Mouse (Mus musculus) neural tube, embryonic 11.5 days (tissue): Measurements from ENCODE around the gene Ift122. TPM values are rescaled to one million over a fixed set of nuclear protein-coding genes. Genes with fewer than 3 reads are reported as not detected.

Experiments used
- ATAC-seq: fragments of 200-750 bp; cut with Nextera tagmentation; 2 replicates; pipeline ENCODE4 v1.8.0; 2017; ENCODE audit warnings: moderate number of reproducible peaks, mild to moderate bottlenecking, moderate TSS enrichment, moderate library complexity; ENCODE audit not compliant: insufficient read depth, low FRiP score, low TSS enrichment
- DNase-seq: peaks from one replicate; pipeline ENCODE4 v3.0.0-alpha.2; 2015; ENCODE audit warnings: low spot score
- H3K27ac ChIP-seq: fragments of 300-500 bp; sonication (generic); 2 replicates; pipeline ENCODE4 v1.5.1; 2014; ENCODE audit warnings: low read depth, mild to moderate bottlenecking, low read length
- H3K27me3 ChIP-seq: fragments of 300-500 bp; sonication (generic); 2 replicates; pipeline ENCODE4 v1.6.1; 2014; ENCODE audit warnings: mild to moderate bottlenecking, low read length, mixed read lengths; ENCODE audit not compliant: control insufficient read depth, insufficient read depth
- H3K36me3 ChIP-seq: fragments of 300-500 bp; sonication (generic); 2 replicates; pipeline ENCODE4 v1.6.1; 2014; ENCODE audit warnings: mild to moderate bottlenecking, low read length, moderate library complexity, mixed read lengths; ENCODE audit not compliant: control insufficient read depth, insufficient read depth
- H3K4me1 ChIP-seq: fragments of 300-500 bp; sonication (generic); 2 replicates; pipeline ENCODE4 v1.6.1; 2014; ENCODE audit warnings: low read length, mixed read lengths; ENCODE audit not compliant: control insufficient read depth, insufficient read depth
- H3K4me2 ChIP-seq: fragments of 300-500 bp; sonication (generic); 2 replicates; pipeline ENCODE4 v1.6.1; 2014; ENCODE audit warnings: low read depth, mild to moderate bottlenecking, moderate library complexity
- H3K4me3 ChIP-seq: fragments of 300-500 bp; sonication (generic); 2 replicates; pipeline ENCODE4 v1.5.1; 2014; ENCODE audit warnings: low read depth, low read length
- H3K9ac ChIP-seq: fragments of 300-500 bp; sonication (generic); 2 replicates; pipeline ENCODE4 v1.6.1; 2014; ENCODE audit warnings: mild to moderate bottlenecking, low read length
- H3K9me3 ChIP-seq: fragments of 300-500 bp; sonication (generic); 2 replicates; pipeline ENCODE4 v1.6.1; 2016; ENCODE audit warnings: low read length; ENCODE audit not compliant: control insufficient read depth
- WGBS: fragments of 180-500 bp; shearing (Covaris S2); extraction: QIAGEN DNeasy Blood & Tissue Kit; methylation state at CpG from one replicate; pipeline ENCODE4 v1.1.7; 2014; 5-methylcytosine and 5-hydroxymethylcytosine counted together
- polyA plus RNA-seq: library from polyadenylated mRNA; unstranded; fragments of >200 nt; fragmentation: Nextera tagmentation; extraction: Ambion mirVana; gene quantifications from 2 replicates; pipeline ENCODE4 v1.2.1, GENCODE M21; 2014

The Ift122 gene
- polyA plus RNA-seq, 1 experiment from 2014 or later = 31.6 TPM

- Histone ChIP-seq H3K36me3 (no peaks in the 10 kb centered on the region), H3K9ac (no peak overlapping the region), H3K4me1 (peaks cover 6% of the 10 kb centered on the region), H3K27ac (no peak overlapping the region), H3K4me2 (no peak overlapping the region), H3K4me3 (no peak overlapping the region), H3K27me3 (no peaks in the 10 kb centered on the region), H3K9me3 (no peaks in the 10 kb centered on the region)
- 89% methylated on average over 3 of the region's 3 CpGs for WGBS
- DNase-seq (no peak), ATAC-seq (no peak)
These were observed 108.5 kb downstream of the Ift122 start for GRCm38 (mm10) chr6:115961743-115962142.

- Histone ChIP-seq H3K27me3 (no peaks in the 10 kb centered on the region), H3K36me3 (no peaks in the 10 kb centered on the region), H3K27ac (no peak overlapping the region), H3K4me3 (no peak overlapping the region), H3K9ac (no peak overlapping the region), H3K4me2 (no peak overlapping the region), H3K9me3 (no peaks in the 10 kb centered on the region), H3K4me1 (peaks cover 3% of the 10 kb centered on the region)
- peak; percentile 45 for DNase-seq
- ATAC-seq = no peak
- 33% methylated on average over 23 of the region's 23 CpGs for WGBS
These were observed 109.3 kb downstream of the Ift122 start for GRCm38 (mm10) chr6:115962439-115963085.

- Histone ChIP-seq H3K27ac (no peak overlapping the region), H3K27me3 (no peaks in the 10 kb centered on the region), H3K4me2 (no peak overlapping the region), H3K9ac (no peak overlapping the region), H3K4me1 (no peaks in the 10 kb centered on the region), H3K36me3 (no peaks in the 10 kb centered on the region), H3K9me3 (no peaks in the 10 kb centered on the region), H3K4me3 (no peak overlapping the region)
- WGBS = 84% methylated on average over 9 of the region's 9 CpGs
- DNase-seq = no peak
- ATAC-seq = no peak
These were observed 110.4 kb downstream of the Ift122 start for GRCm38 (mm10) chr6:115963656-115964055.

- Histone ChIP-seq H3K9me3 (no peaks in the 10 kb centered on the region), H3K4me3 (no peak overlapping the region), H3K36me3 (no peaks in the 10 kb centered on the region), H3K27me3 (no peaks in the 10 kb centered on the region), H3K27ac (no peak overlapping the region), H3K4me2 (no peak overlapping the region), H3K4me1 (no peaks in the 10 kb centered on the region), H3K9ac (no peak overlapping the region)
- WGBS = 92% methylated on average over 19 of the region's 19 CpGs
- no peak for ATAC-seq
- DNase-seq = no peak
These were observed 113.1 kb downstream of the Ift122 start for GRCm38 (mm10) chr6:115966227-115966966.

GRCm38 (mm10) chr6:115967291-115967880, 114.1 kb downstream of the Ift122 start:
- H3K4me1 ChIP-seq = no peaks in the 10 kb centered on the region
- DNase-seq (no peak), ATAC-seq (no peak)
- no peak overlapping the region for H3K4me3 ChIP-seq
- no peaks in the 10 kb centered on the region for H3K36me3 ChIP-seq
- 96% methylated on average over 15 of the region's 15 CpGs for WGBS
- H3K9me3 ChIP-seq = no peaks in the 10 kb centered on the region
- no peak overlapping the region for H3K4me2 ChIP-seq
- no peak overlapping the region for H3K9ac ChIP-seq
- H3K27ac ChIP-seq = no peak overlapping the region
- H3K27me3 ChIP-seq = no peaks in the 10 kb centered on the region

GRCm38 (mm10) chr6:115968086-115968485, 114.8 kb downstream of the Ift122 start:
- DNase-seq = no peak
- Histone ChIP-seq H3K4me3 (no peak overlapping the region), H3K9me3 (no peaks in the 10 kb centered on the region), H3K9ac (no peak overlapping the region), H3K4me2 (no peak overlapping the region), H3K36me3 (no peaks in the 10 kb centered on the region), H3K27me3 (no peaks in the 10 kb centered on the region), H3K27ac (no peak overlapping the region), H3K4me1 (no peaks in the 10 kb centered on the region)
- ATAC-seq = no peak
- WGBS = 83% methylated on average over 5 of the region's 5 CpGs

- Histone ChIP-seq H3K9ac (no peak overlapping the region), H3K4me1 (no peaks in the 10 kb centered on the region), H3K4me3 (no peak overlapping the region), H3K36me3 (no peaks in the 10 kb centered on the region), H3K27ac (no peak overlapping the region), H3K9me3 (no peaks in the 10 kb centered on the region), H3K4me2 (no peak overlapping the region), H3K27me3 (no peaks in the 10 kb centered on the region)
- DNase-seq (no peak), ATAC-seq (no peak)
- WGBS = 83% methylated on average over 6 of the region's 6 CpGs
These were observed 115.4 kb downstream of the Ift122 start for GRCm38 (mm10) chr6:115968700-115969099.

GRCm38 (mm10) chr6:115969103-115969502, 115.8 kb downstream of the Ift122 start:
- DNase-seq (no peak), ATAC-seq (no peak)
- Histone ChIP-seq H3K27ac (no peak overlapping the region), H3K4me1 (no peaks in the 10 kb centered on the region), H3K9ac (no peak overlapping the region), H3K36me3 (no peaks in the 10 kb centered on the region), H3K4me3 (no peak overlapping the region), H3K9me3 (no peaks in the 10 kb centered on the region), H3K27me3 (no peaks in the 10 kb centered on the region), H3K4me2 (no peak overlapping the region)
- 83% methylated on average over 9 of the region's 9 CpGs for WGBS

GRCm38 (mm10) chr6:115969952-115970351, 116.7 kb downstream of the Ift122 start:
- Histone ChIP-seq H3K27ac (no peak overlapping the region), H3K9me3 (no peaks in the 10 kb centered on the region), H3K4me3 (no peak overlapping the region), H3K36me3 (no peaks in the 10 kb centered on the region), H3K9ac (no peak overlapping the region; the same call in 1 of the 2 replicates), H3K4me2 (no peak overlapping the region), H3K4me1 (no peaks in the 10 kb centered on the region), H3K27me3 (no peaks in the 10 kb centered on the region)
- ATAC-seq (no peak), DNase-seq (no peak)
- 65% methylated on average over 4 of the region's 6 CpGs for WGBS
